Mouse (Mus musculus) retina, embryonic 14.5 days (tissue): Measurements from ENCODE around the gene 9230112D13Rik.
A peak's percentile ranks its signal among the peaks of the same experiment; 100 is the strongest.

Experiments used
- DNase-seq: peaks from one replicate; pipeline ENCODE4 v3.0.0-alpha.2; 2015; ENCODE audit warnings: low spot score

The 9230112D13Rik gene

DNA sequence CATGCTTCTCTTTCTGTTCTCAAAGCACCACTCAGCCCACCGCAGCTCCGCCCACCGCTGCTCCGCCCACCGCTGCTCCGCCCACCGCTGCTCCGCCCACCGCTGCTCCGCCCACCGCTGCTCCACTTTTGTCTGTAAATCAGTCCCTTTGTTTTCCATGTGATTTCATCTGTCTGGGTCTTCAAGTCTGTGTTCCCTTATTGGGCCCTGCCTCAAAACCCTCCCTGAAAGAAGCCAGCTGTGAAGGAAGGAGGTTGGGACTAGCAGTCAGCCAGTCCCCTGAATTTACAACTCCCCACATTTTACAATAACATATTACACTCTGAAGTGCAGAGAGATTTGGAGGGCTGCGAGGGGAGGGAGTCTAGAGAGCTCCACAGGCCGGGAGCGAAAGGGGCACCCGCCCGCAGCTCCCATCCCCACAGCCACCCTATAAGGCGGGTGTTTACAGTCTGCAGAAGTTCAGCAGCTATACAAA, 18.1 kb upstream of the 9230112D13Rik start:
- peak; percentile 28 for DNase-seq

DNA sequence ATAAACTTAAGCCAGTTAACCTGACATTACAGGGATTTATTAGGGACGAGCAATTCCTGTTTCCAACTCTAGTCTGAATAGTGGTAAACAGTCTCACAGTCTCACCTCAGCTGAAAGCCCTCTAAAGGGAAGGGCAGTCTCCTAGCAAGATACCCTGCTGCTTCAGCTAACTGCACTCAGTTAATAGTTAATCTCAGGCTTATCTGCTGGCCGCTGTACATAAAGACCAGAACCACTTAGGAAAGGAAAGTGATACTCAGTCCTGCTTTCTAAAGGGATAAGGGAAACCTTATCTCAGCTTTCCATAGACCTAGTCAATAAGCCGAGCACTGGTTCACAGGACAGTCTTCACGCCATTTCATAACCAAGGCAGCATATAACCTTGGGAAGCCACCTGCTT, 13.3 kb upstream of the 9230112D13Rik start:
- DNase-seq, result no peak

DNA sequence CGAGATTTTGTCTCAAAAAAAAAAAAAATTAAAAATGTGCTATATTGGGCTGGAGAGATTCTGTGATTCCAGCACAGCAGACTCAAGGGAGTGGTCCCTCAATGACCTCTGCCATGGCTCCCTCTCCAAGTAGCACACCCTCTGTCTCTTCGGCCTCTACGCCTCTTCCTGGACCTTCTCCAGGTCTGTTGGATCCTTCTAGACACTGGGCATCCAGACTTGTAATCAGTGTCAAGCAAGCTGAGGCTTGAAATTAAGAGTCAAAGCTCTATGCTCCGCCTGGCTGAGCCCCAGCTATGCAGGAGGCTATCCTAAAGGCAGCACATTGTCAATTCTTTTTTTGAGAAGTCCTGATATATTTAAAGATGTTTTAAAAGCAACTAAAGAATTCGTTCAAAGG, 10.9 kb upstream of the 9230112D13Rik start:
- DNase-seq, result no peak

- no peak for DNase-seq
Measured at GRCm38 (mm10) chr14:34532536-34532935, 9.9 kb upstream of the 9230112D13Rik start.

DNA sequence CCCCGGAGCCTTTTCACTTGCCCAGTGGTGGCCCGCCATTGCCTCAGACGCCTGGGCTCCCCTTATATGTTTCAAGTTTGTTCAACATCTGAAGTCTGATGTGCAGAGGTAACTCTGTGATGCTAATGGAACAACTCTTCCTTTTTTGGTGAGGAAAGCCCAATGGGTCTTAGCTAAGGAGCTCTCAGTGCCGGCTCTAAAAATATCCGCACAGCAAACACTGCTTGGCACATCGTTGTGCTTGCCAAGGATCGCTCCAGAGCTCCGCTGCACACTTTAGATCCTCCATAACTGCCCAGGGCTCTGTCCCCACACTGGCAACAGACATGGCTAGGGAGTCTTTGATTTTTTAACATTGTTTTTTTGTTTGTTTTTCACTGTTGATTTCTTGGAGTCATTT, 6.2 kb upstream of the 9230112D13Rik start:
- DNase-seq, result no peak

- DNase-seq, result no peak
Measured at GRCm38 (mm10) chr14:34517959-34518544, 4.5 kb downstream of the 9230112D13Rik start.

DNA sequence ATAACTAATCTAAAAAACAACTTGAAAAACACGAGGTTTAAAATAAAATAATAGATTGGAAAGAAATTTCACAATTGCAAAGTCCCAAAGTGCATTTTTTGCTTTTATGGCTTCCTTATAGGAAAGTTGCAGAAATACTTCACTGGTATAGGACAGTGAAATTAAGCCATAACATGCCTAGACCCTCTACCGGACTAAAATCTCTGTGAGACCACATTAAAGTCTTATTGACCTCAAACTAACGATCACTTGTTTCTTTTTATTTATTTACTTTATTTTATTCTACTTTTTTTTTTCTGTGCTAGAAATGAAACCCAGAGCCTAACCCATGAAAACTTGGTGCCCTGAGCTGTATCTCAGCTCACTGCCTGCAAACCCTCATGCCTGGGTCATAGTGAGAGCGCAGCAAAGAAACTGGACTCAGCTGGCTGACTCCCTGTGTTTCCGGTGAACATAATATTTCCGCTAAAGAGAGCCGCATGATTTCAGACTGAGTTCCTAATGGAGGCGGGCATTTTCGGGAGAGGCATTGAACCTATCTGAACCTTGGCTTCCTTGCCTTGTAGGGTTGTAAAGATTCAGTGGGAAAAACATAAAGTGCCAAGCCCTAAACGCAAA, 5.5 kb downstream of the 9230112D13Rik start:
- no peak for DNase-seq

DNA sequence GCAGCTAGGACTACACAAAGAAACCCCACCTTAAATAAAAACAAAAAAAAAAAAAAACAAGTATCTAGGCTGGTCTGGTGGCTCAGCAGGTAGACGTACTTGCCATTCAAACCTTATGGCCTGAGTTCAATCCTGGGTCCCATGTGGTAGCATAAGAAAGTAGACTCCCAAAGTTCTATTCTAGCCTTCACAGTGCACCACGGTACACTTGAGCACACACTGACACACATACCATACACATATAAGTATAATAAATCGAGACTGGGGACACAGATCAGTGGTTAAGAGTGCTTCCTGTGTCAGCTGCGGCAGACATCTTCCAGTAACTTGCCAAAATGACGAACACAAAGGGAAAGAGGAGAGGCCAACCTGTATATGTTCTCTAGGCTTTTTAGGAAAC, 6.7 kb downstream of the 9230112D13Rik start:
- DNase-seq, result no peak

DNA sequence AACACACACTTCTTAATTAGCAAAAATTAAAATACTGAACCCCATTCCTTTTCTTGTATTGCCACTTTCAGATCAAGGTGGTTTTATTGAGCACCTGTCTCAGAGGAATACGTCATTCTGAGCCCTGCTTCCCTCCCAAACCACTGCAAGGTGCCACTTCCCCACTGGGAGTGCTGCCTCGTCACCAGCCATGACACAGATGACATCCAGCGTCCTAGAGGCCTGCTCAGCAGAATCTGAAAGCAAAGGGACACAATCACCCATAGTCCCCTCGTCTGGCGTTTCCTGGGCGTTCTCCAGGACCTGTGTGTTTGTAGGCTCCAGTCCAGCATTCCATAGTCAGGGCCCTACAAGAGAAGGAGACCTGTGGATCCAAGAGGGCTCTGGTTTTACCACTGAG, 8.5 kb downstream of the 9230112D13Rik start:
- no peak for DNase-seq

DNA sequence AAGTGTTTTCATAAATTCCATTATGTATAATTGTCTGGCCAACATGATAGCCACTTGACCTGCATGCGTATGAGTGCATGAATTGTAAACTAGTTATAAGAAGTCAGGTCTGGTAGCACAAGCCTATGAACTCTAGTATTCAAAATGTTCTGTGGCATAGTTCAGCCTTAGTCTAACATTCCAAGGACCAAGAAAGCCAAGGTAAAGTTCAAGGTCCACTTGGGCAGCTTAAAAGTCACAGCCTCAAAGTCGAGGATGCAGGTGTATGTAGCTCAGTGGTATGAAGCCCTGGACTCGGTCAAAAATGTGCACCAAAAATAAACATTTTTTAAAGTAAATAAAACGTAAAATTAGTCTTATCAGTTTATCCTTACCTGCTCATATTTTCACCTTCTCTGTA, 10.0 kb downstream of the 9230112D13Rik start:
- DNase-seq, result no peak

GRCm38 (mm10) chr14:34511901-34512300, 10.7 kb downstream of the 9230112D13Rik start:
- DNase-seq, result no peak

- no peak for DNase-seq
Measured at GRCm38 (mm10) chr14:34508842-34509439, 13.7 kb downstream of the 9230112D13Rik start.

DNA sequence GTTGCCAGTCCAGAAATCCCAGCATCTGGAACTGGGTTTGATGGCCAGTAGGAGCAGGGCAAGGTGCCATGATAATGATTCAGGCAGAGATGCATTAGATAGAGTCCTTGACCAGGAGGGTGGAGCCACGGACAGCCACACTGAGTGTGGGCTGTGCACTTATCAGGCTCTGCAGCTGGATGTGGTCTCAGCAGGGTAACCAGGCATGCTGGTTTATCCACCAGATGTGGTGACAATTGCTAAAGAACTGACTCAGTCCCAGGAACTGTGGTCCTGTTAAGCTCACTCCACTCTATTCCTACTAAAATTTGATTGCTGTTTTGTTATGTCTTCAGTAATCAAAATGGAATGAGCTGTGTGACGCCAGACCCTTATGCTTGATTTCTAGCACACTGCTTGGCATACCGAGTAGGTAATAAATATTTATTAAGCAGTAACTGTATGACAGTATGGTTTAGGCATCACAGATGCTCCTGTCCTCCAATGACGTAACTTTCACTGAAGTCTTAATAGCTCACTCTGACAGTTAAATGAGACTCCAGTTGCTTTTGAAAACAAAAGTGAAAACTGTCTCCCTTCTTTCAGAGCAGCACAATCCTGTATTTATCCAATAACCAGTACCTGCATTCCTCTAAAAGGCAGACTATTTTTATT, 14.3 kb downstream of the 9230112D13Rik start:
- no peak for DNase-seq

DNA sequence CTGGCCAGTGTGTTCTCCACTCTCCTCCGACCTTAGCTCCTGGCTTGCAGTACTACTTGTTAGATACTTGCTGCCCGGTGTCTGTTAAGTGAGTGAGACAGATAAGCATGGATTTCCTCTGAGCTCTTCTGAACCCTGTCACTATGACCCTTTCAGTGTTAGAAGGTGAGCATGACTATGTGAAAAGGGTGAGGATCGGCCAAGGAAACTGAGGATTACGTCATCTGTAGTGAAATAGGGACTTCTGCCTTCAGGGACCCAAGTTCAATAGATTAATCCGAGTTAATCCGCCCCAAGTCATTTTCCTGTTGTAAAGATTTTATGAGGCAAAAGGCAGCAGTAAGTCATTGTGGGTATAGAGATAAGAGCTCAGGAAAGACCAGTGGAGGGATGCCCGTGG, 17.3 kb downstream of the 9230112D13Rik start:
- DNase-seq, result no peak

- DNase-seq, result no peak
Measured at GRCm38 (mm10) chr14:34504377-34504776, 18.2 kb downstream of the 9230112D13Rik start.

GRCm38 (mm10) chr14:34503759-34504158, 18.8 kb downstream of the 9230112D13Rik start:
- DNase-seq, result no peak

DNA sequence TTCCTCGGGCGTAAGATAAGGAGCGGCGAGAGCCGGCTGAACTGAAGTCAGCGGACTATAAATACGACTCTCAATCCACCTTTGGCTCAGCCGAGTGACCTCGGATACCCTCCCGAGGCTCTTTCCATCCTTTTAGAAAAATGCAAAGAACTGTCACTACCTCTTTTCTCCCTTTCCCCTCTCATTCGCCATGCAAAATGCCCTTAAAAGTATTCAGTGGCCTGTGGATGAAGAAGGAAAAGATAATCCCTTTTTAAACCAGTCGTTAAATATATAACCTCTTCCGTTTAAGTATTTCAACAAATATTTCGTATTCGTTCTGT, 19.3 kb downstream of the 9230112D13Rik start, which contains the start of gene Bmpr1a:
Gene Bmpr1a, minus strand, starts transcription at position 17 of the 323 bp plus-strand sequence.
- no peak for DNase-seq

GRCm38 (mm10) chr14:34502475-34503324, 19.9 kb downstream of the 9230112D13Rik start:
- DNase-seq, result peak; percentile 94

- DNase-seq, result peak; percentile 59
Measured at GRCm38 (mm10) chr14:34501804-34502474, 20.7 kb downstream of the 9230112D13Rik start.

GRCm38 (mm10) chr14:34501447-34501803, 21.2 kb downstream of the 9230112D13Rik start:
- peak; percentile 44 for DNase-seq

DNA sequence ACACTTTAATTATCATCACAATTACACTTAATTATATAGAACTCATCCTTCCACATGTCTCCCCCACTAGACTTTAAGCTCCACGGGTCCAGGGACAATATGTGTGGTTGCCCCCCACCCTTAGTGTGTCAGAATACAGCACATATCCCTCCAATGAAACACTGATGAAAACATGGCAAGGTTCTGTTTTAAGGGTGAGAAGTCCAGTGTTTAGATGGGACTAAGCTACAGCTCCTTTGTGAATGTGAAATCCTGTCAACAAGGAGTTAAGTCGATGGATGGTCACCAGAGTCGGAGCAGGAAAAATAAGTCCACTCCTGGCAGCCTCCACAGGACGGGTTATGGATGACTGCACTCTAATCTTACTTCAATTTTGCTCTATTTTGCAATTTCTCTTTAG, 22.3 kb downstream of the 9230112D13Rik start:
- peak; percentile 35 for DNase-seq

DNA sequence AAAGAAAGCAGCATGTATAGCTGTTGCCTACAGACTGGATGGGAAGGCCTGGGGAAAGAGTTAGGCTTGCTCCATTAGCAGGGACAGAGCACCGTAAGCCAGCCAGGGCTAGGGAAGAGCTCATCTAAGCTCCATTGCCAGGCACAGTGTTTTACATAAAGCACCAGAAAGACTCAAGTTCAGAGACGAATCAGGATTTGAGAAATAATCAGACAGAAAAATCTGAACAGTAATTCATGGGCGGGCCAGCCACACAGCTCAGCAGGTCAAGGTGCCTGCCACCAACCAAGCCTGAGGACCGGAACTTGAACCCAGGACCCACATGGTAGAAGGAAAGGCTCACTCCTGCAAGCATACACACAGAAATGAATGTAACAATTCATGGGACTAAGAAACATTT, 22.9 kb downstream of the 9230112D13Rik start:
- no peak for DNase-seq
